Mouse (Mus musculus): ENCODE measurements at regions not wholly inside any gene's neighbourhood (a gene's known extent, or its start where the extent isn't known, plus 50 kb on each side); places are given as distances from the start of the nearest gene placed in this dataset.

DNA sequence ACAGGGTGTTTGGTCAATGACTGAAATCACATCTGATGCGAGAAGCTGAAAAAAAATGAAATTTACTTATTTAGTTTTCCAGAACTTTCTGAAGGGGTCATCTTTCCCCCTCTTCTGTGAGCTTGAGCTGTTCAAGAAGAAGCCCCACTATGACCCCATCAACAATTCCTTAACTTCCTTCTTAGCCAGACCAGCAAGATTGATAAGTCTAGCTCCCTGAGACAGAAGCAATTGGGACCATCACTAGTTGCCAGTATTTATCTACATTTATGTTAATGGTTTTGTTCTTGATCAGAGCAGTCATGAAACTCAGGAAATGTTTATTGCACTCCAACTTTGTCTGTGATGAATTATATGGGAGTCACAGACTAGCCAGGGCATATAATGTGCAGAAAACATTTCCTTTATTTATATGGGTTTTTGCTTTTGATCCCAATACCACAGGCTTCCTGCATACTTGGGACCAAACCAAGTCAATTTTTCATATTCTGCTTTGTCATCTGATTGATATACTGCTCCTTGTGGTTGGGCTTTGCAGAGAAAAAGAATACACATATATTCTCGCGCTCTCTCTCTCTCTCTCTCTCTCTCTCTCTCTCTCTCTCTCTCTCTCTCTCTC lies 645.5 kb upstream of the Cdh11 start:
- DNase-seq (ENCODE audit: low spot score in 2 of 2): no peak

DNA sequence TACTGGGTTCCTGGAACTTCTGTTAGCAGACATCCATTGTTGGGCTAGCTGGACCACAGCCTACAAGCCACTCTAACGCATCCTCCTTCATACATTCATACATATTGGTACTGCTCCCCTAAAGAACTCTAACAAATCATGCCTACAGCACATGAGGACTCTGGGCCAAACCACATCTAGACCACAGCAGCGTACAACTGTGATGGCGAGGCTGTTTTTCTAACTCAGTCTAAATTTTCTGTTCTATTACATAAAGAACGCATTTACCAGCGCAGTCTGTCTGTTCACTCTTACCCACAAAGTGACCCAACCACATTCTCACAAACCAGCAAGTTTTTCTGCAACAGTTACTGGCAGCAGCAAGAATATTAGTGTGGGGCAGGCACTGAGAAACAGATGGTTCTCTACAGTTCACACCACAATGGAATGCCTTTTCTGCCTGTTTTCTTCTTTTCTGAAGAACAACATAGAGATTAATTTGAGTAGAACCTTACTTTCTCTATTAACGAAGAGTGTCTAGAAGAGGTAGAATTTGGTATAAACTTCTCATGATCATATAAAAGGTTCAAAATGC lies 648.2 kb upstream of the Cdh11 start:
- no peak for DNase-seq (ENCODE audit: low spot score in 2 of 2)

DNA sequence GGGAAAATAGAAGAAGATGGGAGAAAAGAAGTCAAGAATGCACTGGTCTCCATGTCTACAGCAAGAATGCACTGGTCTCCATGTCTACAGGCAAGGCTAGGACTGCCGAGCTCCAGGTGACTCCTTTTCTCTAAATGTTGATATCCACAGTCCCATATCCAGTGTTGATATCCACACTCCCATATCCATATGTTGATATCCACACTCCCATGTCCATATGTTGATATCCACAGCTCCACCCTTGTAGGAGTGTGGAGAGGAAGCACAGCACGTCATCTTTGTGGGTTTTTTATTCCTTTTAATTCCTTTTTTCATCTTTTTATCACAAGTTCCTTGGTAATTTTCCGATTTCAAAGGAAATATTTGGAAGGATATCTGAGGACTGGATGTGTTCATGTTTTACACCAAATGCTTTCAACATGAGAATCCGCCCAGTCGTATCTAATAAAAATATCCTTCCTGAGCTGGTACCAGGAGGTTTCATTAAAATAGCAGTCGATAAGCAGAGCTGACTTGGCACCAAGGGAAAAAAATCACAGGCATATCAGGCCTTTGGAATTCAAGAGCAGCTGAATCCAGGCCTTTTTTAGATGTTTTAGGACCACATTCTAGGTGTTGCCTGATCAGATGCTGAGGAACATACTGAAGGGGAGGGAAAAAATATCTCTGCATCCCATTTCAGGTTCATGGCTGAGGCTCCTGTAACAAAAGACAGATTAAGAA lies 653.7 kb upstream of the Cdh11 start:
- no peak for DNase-seq (ENCODE audit: low spot score in 2 of 2)

DNA sequence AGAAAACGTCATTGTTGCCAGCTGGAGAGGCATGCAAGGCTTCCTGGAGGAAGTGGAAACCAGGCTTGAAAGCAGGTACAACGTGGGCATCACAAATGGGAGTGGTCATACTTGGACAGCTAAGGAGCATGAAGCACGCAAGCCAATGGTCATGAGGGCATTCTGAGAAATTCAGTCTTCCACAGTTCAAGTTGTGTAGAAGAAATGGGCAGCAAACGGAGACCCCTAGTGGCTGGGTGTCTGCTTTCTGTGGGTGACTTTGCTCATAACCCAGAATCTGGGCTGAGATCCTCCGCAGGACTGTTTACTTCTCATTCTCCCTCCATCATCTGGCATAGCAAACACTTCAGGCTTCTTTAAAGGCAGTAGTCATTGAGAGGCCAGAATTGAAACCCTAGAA lies 655.7 kb upstream of the Cdh11 start:
- no peak for DNase-seq (ENCODE audit: low spot score in 2 of 2)

DNA sequence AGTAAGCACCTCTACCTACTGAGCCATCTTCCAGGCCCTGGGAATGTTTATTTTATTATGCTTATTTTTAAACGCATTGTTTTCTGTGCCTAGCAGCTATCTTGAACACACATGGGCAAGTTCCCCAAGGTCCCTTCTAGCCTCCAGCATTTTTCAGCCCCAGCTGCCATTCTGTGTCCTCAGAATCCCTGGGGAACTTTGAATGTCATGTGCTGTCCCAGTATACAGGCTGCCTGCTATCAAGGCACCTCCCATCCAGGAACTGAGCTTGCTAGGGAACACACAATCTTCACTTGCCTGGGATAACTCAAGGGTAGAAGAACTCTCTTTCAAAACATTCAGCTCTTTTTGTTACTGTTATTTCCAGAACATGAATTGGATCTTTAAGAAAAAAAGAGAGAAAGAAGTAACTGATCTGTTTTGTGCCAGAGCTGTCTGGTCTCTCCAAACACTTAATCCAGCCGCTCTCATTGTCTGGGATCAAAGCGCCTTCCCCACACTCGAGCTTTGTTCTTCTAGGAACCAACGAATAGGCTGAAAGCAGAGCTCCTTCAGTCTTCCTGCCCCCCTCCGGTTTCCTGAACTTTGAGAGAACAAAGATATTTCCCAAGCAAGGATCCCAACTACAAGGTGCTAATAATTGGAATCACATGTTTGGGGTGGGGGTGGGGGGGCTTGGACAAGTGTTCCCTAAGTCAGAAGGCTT lies 657.1 kb upstream of the Cdh11 start:
- DNase-seq (ENCODE audit: low spot score in 2 of 2): no peak

DNA sequence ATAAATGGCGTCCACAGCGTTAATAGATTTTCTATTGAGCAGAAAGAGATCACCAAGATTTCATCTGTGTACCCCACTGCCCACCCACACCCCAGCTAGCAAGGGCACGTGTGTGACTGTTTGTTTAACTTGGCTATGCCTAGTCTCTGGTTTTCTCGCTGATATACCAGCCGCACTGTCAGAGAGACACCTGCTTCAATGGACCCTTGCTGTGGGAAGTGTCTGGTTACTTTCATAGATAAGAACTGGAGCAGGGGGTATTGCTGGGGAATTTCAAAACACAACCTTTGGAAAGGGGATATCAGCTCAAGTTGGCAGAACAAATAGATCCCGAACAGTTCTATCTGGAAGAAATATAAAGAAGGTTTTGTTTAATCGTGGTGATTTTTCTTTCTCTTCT lies 656.8 kb upstream of the Cdh5 start:
- no peak for DNase-seq (ENCODE audit: low spot score in 2 of 2)

DNA sequence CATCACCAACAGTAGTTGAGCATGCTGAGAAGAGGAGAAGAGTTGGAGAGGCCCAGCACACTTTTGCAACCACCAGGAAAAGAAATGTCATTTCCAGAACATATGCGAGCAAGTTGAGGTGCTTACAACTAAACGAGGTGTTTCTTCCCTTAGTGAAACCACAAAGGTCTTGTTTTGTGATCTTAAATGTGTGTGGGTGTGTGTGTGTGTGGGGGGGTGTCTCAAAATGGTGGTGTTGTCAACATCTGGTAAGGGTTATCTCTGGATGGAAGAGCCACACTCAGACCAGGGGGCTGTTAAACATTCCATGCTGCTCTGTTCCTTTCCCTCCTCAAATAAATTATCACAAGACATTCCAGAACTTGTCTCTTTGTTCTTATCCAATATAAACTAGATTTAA lies 656.0 kb upstream of the Cdh5 start:
- DNase-seq (ENCODE audit: low spot score in 2 of 2): no peak

DNA sequence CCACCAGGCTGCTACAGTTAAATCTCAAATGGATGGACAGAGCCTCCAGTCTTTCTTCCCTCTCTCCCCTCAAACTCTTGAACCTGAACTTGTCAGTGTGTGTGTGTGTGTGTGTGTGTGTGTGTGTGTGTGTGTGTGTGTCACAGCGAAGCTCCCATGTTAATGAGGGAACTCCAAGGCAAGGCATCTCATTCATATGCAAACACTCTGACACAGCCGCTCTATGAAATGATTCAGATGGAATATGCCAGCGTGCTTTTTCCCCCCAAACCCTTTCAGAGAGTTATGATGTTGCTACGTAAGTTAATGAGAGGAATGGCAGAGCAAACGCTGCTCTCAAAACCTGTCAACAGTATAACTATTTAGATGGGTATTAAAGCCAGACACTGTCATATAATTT lies 653.5 kb upstream of the Cdh5 start:
- DNase-seq (ENCODE audit: low spot score in 2 of 2): no peak

DNA sequence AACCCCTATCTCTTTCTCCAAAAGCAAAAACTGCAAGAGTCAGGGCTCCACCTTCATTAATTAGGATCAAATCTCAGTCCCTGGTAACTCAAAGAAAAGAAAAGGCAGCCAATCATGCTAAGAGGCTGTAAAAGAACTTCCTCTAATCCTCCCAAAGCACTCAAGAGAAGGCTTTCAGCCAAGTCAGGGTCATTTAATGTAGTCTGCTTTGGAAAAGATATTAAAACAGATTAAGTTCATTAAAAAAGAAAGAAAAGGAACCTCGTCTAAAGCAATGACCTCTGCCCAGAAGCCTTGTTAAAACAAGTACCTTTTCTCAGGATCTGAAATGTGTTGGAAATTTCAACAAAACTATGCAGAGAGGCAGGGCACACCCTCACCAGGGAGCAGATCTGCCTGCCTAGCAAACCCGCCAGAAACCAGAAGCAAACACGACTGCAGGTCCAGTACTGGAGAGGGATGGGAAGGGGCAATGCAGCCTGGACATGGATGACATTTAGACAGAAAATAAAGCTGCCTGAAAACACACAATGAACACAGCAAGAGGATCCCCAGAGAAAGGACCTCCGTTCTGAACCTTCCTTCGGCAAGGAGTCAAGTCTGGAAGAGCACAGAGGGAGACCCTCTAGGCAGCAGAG lies 649.9 kb upstream of the Cdh5 start:
- no peak for DNase-seq (ENCODE audit: low spot score in 2 of 2)

DNA sequence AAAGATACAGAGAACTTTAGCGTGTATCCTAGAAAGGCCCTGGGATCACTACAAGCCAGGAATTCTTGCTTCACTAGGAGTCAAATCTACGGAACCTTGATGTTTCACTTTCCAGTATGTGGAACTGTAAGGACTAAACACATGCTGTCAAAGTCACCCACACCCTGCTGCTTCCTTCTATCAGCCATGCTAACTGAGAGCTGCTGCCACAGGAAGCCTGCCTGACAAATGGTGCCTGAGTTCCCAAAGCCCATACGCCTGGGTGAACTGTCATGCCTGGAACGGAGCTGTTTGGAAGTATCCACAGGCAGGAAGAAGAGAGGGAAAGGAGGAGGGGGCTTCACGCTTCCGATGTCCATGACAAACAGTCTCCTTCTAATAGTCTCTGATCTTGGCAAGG lies 644.2 kb upstream of the Cdh5 start:
- DNase-seq (ENCODE audit: low spot score in 2 of 2): no peak

DNA sequence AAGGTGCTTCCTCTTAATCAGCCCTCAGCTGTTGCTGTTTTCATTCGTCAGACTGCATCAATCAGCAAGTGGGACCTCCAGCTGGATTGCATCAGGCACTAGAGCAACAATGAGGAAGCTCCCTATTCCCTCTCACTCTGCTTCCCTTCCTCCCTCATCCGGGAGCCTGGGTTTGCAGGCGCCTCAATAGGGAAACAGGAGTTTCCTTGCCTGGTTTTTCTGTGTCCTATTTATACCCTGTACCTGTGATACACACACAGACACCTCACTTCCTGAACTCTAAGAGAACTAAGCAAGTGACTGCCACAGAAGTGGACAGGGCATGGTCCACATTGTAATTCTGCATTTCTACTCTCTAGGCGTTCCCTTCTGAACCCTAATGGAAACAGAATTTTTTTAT lies 637.9 kb upstream of the Cdh5 start:
- no peak for DNase-seq (ENCODE audit: low spot score in 2 of 2)

DNA sequence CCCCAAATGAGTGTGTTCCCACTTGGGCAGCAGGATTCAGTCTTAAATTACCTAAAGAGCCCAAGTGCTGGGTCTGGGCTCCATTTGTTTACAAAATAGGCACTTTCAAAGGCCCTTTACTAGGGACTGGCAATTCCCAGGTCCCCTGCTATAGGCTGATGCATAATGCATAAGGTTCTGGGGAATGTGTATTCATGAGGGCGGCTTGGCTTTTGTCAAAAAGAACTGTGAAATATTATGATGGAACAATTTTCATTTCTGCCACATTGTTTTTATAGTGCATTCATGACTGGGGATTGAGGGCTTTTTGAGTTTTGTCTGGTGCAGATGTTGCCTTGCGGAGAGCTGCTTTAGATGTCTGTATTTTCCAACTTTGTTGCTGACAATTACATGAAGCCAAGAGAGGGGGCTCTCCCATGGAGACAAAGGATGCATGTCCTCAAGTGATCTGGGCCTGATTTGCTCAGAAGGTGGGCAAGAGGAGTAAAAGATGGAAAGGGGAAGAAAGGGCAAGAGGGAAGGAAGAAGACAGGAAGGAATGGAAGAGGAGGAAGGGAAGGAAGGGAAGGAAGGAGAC lies 636.6 kb upstream of the Cdh5 start:
- DNase-seq (ENCODE audit: low spot score in 2 of 2): no peak

DNA sequence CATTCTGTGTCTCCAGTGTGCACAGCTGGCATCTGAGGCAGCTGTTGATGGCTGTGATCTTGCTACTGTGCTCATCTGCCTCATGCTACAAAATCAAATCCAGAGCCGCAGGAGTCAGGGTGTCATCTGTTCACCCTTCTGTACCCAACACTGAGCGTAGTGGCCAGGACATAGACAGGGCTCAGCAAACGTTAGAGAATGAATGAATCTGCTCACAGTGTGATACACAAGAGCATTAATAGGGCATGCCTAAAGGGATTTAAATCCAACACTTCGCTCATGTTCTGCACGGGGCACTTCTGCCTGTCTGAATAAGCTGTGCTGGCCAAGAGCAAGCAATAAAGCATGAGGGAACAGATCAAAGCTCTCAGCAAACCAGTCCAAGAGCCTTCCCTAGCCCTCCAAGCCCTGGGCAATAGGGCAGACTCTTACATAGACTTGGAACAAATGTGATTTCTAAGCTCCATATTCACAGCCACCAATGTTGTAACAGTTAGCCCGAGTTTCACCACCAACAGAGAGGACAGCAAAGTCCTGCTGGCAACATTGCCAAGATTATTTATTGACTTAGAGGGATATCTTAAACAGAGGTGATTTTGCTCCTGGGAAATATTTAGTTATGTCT lies 633.8 kb upstream of the Cdh5 start:
- DNase-seq (ENCODE audit: low spot score in 2 of 2): no peak

DNA sequence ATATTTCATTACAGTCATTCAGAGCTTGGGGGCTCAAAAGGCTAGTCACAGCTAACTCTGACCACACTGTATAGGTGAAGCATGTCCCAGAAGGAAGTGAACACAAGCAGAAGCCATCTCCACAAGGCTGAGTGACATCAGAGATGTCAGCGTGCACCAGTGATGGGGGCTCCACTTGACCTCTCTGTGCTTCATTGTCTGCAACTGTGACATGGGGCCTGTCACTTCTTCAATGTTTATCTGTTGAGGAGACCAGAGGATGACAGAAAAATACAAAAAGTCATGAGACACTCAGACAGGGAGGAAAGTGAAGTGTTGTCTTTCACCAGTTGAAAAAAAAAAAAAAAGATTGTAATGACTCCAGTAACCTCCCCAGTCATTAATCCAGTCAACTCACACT lies 632.4 kb upstream of the Cdh5 start:
- no peak for DNase-seq (ENCODE audit: low spot score in 2 of 2)

DNA sequence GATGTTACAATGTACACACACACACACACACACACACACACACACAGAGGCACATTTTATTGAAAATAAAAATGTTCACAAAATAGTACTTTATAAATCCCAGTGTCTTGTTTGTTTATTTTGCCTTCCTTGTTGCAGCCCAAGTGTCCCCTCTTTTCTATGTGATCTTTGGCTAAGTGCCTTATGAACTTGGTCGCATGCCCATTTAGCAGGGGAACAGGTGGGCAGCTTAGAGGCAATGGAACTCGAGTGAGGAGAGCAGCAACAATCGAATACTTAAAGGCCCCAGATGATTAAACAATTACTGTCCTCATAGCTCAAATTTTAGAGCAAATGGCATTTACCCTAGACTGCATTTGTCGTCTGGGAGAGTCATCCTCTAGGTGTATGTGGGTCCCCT lies 631.1 kb upstream of the Cdh5 start:
- DNase-seq (ENCODE audit: low spot score in 2 of 2): no peak

DNA sequence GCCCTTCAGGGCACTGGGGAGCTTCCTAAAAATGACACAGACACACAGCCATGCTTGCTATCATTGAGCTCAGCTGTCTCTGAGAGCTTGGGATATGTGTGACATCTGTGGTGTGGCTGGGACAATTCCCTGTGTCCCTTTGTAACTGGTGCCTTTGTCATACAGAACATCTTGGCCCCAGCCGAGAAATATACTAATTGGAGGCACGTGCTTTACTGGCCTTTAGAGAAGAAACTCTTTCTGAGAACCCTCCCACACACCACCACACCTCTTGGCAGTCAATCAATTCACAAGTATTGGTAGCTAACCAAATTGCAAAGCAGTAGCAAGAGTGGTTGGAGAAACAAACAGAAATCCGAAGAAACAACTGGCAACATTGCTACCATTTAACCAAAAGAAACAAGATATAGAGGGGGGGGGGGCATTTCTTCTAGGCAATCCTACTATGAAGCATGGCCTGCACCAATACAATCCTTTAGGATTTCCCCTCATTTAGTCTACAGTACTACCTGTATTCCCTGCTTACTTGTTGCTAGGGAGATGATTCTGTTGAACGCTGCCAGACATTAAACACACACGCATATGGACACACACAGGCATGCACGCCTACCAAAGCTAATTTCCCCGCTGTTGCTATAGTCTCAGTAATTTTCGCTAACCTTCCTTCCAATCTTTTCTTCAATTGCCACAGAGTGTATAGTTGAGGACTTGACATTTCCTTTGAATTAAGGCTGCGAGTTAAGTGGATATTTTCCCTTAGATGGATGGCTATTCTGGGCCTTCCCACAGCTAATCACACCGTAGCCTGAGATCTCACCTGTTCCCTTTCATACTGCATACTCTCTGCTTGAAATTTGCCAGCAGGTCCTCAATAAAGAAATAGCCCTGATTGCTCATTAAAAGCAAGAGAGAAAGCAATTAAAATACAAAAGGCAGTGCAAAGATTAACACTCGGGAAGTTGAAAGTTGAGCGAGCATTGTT lies 625.3 kb upstream of the Cdh5 start:
- DNase-seq (ENCODE audit: low spot score in 2 of 2): no peak

DNA sequence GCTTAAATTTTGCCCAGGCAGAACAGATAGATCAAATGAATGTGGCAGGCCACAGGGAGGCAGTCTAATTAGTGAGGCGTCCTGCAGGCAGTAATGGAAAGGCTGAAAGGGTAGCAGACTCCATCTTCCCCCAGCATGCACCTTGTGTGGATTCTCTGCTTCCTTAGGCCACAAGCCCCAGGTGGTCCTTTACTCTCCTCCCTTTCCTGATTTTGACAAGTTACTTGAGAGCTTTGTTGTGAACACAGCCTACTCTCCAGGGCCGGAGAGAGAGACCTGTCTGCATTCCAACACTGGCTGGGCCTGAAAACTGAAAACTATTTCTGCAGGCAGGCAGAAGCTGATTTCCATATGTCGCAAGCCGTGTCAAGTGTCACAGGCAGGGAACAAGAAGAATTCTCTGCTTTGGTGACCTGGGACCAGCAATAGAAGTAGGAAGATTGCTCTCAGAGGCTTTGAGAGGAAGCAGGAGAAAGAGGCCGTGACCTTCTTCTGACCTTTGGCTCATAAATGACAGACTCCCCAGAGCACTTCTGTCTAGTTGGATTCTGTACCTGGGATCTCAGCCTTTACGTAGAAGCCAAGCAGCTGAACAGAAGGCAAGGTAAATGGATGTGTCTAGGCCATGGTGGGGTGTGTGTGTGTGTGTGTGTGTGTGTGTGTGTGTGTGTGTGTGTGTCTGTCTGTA lies 619.2 kb upstream of the Cdh5 start:
- no peak for DNase-seq (ENCODE audit: low spot score in 2 of 2)

DNA sequence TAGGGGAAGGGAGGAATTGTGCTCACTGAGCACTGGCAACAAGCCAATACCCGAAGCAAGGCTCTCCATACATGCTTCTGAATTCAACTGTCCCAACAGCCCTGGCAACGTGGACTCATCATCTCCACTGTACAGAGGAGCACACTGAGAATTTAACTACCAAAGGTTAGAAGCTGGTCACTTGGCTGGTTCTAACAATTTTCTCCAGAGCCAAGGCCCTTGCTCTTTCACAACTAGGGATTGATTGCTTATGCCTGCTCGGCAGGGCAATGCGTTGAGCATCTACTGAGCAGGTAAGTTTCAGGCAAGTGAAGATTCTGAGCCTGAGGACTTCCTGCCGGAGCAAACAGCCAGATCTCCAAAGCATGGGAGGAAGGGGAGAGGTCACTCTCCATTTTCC lies 616.0 kb upstream of the Cdh5 start:
- no peak for DNase-seq (ENCODE audit: low spot score in 2 of 2)

DNA sequence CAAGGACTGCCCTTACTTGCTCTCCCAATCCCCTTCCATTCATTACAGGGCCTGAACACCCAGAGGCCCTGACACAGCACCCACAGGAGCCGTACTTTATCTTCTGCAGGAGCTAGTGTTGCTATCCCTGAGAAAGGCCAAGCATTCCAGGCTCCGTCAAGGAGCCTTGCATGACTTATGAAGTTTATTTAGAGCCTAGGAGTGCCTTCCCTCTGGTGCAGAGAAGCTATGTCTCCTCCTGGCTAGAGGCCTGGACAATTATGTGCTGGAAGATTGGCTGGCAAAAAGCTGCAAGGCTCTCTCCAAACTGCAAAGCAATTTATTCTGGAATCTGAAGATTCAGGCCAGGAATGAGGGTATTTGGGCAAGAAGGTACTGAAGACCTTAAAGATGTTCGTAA lies 612.0 kb upstream of the Cdh5 start:
- no peak for DNase-seq (ENCODE audit: low spot score in 2 of 2)

Data from frontal cortex, postnatal 14 days (tissue).